In the genomic region with DNA sequence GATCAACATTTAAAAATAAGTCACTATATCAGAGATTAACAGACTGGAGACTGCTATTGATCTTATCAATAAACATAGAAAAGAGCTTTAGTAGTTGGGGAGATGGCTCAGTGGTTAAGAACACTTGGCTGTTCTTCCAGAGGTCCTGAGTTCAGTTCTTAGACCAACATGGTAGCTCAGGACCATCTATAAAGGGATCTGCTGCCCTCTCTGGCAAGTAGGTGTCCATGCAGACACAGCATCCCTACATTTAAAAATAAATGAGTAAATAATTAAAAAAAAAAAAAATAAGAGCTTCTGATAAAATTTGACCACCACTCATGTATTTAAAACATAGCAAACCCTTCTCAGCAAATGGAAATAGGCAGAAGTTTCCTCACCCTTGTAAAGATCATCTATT, we compare ENCODE assay signal across 27 mouse cellular contexts. TPM values are rescaled to one million over a fixed set of nuclear protein-coding genes. Genes with fewer than 3 reads are reported as not detected.
DNase-seq lines count a peak whose midpoint lies in the region; ATAC-seq and TF ChIP-seq lines count a peak whose summit lies in the region.
"Had no signal": no experiment of that assay in that cellular context is flagged by ENCODE, and none has a peak within 500 bp of the region (broad histone marks: within the 10 kb centered on the region; RNA-seq: fewer than 3 reads in every experiment).

No protein-coding gene starts in this region.

- 0 out of 2 replicates have a peak, but pooled peaks have one; percentile 17 for TF ChIP-seq CTCF in liver, embryonic 14.5 days (IDR thresholded peaks at IDR 0.05; ENCODE audit: low read depth)

- H3K27me3 ChIP-seq in liver, embryonic 14.5 days (ENCODE audit: control insufficient read depth, insufficient read depth, low read length) = no peaks in the 10 kb centered on the region
- H3K27me3 ChIP-seq in liver, embryonic 12.5 days (replicated peaks) = no peaks in the 10 kb centered on the region
- H3K27me3 ChIP-seq: embryonic facial prominence, embryonic 12.5 days; embryonic facial prominence, embryonic 15.5 days; forebrain, embryonic 12.5 days; forebrain, embryonic 15.5 days; heart, embryonic 13.5 days; Patski had no signal

- H3K9ac ChIP-seq in liver, embryonic 14.5 days (replicated peaks) = no peak overlapping the region
- no peak overlapping the region for H3K9ac ChIP-seq in liver, embryonic 12.5 days
- H3K9ac ChIP-seq: embryonic facial prominence, embryonic 12.5 days; embryonic facial prominence, embryonic 15.5 days; forebrain, embryonic 12.5 days; forebrain, embryonic 15.5 days; heart, embryonic 13.5 days; hindbrain, embryonic 14.5 days had no signal

- H3K27ac ChIP-seq in liver, embryonic 14.5 days = no peak overlapping the region
- no peak overlapping the region for H3K27ac ChIP-seq in liver, embryonic 12.5 days
- H3K27ac ChIP-seq: embryonic facial prominence, embryonic 12.5 days; embryonic facial prominence, embryonic 15.5 days; forebrain, embryonic 12.5 days; forebrain, embryonic 15.5 days; heart, adult 2 months; heart, embryonic 10.5 days; heart, embryonic 13.5 days; hindbrain, embryonic 14.5 days had no signal

- ATAC-seq in liver, embryonic 14.5 days (ENCODE audit: insufficient read depth) = no peak
- ATAC-seq in liver, embryonic 12.5 days = no peak
- ATAC-seq in megakaryocyte-erythroid progenitor cell, adult 5-6 weeks (replicated peaks; ENCODE audit: low FRiP score, low TSS enrichment, poor library complexity, severe bottlenecking) = peak; percentile 65; the same call in 1 of the 2 replicates
- ATAC-seq: CD4-positive, CD25-positive, alpha-beta regulatory T cell, adult 4 months; forebrain, embryonic 15.5 days; Patski had no signal

- TF ChIP-seq EP300 in liver, embryonic 14.5 days (IDR thresholded peaks at IDR 0.05; ENCODE audit: low read depth) = no peak

- H3K4me3 ChIP-seq in liver, embryonic 14.5 days (ENCODE audit: insufficient read depth in 1 of 2, low read depth in 2 of 2, low read length in 2 of 2) = no peak overlapping the region
- no peak overlapping the region for H3K4me3 ChIP-seq in liver, embryonic 12.5 days
- H3K4me3 ChIP-seq: embryonic facial prominence, embryonic 12.5 days; embryonic facial prominence, embryonic 15.5 days; erythroblast, embryonic 14.5 days; forebrain, embryonic 12.5 days; forebrain, embryonic 15.5 days; heart, adult 2 months; heart, embryonic 10.5 days; heart, embryonic 13.5 days had no signal

- H3K9me3 ChIP-seq in liver, embryonic 14.5 days (ENCODE audit: control insufficient read depth, low read length) = no peaks in the 10 kb centered on the region
- no peaks in the 10 kb centered on the region for H3K9me3 ChIP-seq in liver, embryonic 12.5 days (replicated peaks)
- H3K9me3 ChIP-seq: embryonic facial prominence, embryonic 12.5 days; embryonic facial prominence, embryonic 15.5 days; forebrain, embryonic 12.5 days; forebrain, embryonic 15.5 days; G1E; heart, embryonic 10.5 days; heart, embryonic 13.5 days had no signal

- H3K4me1 ChIP-seq in liver, embryonic 14.5 days (replicated peaks; ENCODE audit: control insufficient read depth in 2 of 2, insufficient read depth in 2 of 2, low read length in 1 of 2) = no peaks in the 10 kb centered on the region
- no peaks in the 10 kb centered on the region for H3K4me1 ChIP-seq in liver, embryonic 12.5 days
- H3K4me1 ChIP-seq: embryonic facial prominence, embryonic 12.5 days; embryonic facial prominence, embryonic 15.5 days; forebrain, embryonic 12.5 days; forebrain, embryonic 15.5 days had no signal

- no peaks in the 10 kb centered on the region; the same call in 1 of the 2 replicates for H3K36me3 ChIP-seq in liver, embryonic 14.5 days (replicated peaks; ENCODE audit: control insufficient read depth, insufficient read depth, low read depth)
- peaks cover 18% of the 10 kb centered on the region for H3K36me3 ChIP-seq in liver, embryonic 12.5 days

- DNase-seq in liver, embryonic 14.5 days (ENCODE audit: low read depth in 3 of 3, low spot score in 3 of 3) = no peak
- DNase-seq in ES-CJ7 (ENCODE audit: low read depth, low spot score) (peak; percentile 17), ZHBTc4 (ENCODE audit: low read depth, low spot score) (peak; percentile 8)
- no peak for DNase-seq in adrenal gland, postnatal 4 days (ENCODE audit: low spot score in 2 of 2)
- DNase-seq in frontal cortex, postnatal 36 days (ENCODE audit: low spot score in 2 of 2) = no peak
- DNase-seq: cerebellum, adult 11 months; cerebellum, adult 2 months; cerebellum, adult 9-11 months; cerebellum, postnatal 25 days; gastrocnemius, postnatal 10 days; gastrocnemius, postnatal 36 days; heart, adult 2 months; heart, postnatal 14 days; heart, postnatal 4 days had no signal

- no peak overlapping the region for H3K4me2 ChIP-seq in liver, embryonic 14.5 days (ENCODE audit: low read depth)
- H3K4me2 ChIP-seq in liver, embryonic 12.5 days = no peak overlapping the region
- H3K4me2 ChIP-seq: embryonic facial prominence, embryonic 12.5 days; embryonic facial prominence, embryonic 15.5 days; forebrain, embryonic 12.5 days; forebrain, embryonic 15.5 days; heart, embryonic 13.5 days; hindbrain, embryonic 14.5 days had no signal

RNA-seq across cellular contexts. Expression of gene Cfap36, which starts 9.2 kb away (rescaled TPM):
- 2.2 and 5.2 TPM in 2 replicates for polyA plus RNA-seq in liver, embryonic 14.5 days (2012; rRNA removed)
- polyA plus RNA-seq in liver, embryonic 14.5 days (2014; fragmentation: Nextera tagmentation; extraction: Ambion mirVana) = 12.4 and 16.2 TPM in 2 replicates
- 18.9 and 21.1 TPM in 2 replicates for polyA plus RNA-seq in liver, embryonic 12.5 days (2016; fragmentation: Nextera tagmentation; extraction: Ambion mirVana)
- total RNA-seq in megakaryocyte-erythroid progenitor cell, adult 5-6 weeks (2014; fragmentation: Nextera tagmentation) = 20.2 and 27.5 TPM in 2 replicates
- total RNA-seq in megakaryocyte-erythroid progenitor cell, adult 5-6 weeks (2017) = 34.3 and 58.5 TPM in 2 replicates
- total RNA-seq in adrenal gland, postnatal 4 days (2021) = 10 to 100 TPM; 57.3 to 61.1 TPM

Comparison
In these comparisons a context has a peak if more than half of its experiments do, and no peak if none do; other contexts are left out.
1. DNase-seq: peak in ES-CJ7 (single experiment) and ZHBTc4 (single experiment); none in liver, embryonic 14.5 days (0 of 3), adrenal gland, postnatal 4 days (0 of 2) and frontal cortex, postnatal 36 days (0 of 2).